Mouse (Mus musculus) right cerebral cortex, adult 18-20 months (tissue): ENCODE results near the gene Nelfa.
A peak's percentile ranks its signal among the peaks of the same experiment; 100 is the strongest.
"Not testable (repeated sequence)": the region's sequence is repeated elsewhere in the genome, so short reads cannot be mapped to it uniquely, and the experiment has no call there.

Experiments
- DNase-seq: peaks from one replicate; pipeline ENCODE4 v3.0.0; 2022; ENCODE audit warnings: mixed read lengths

The Nelfa gene

GRCm38 (mm10) chr5:33936120-33936707 lies at the start of gene Nelfa:
Gene Nelfa, minus strand, starts transcription at chr5:33936413.
- DNase-seq: peak; percentile 100

- DNase-seq: peak; percentile 92
Measured at GRCm38 (mm10) chr5:33983309-33984121, 47.3 kb upstream of the Nelfa start, which contains the start of gene Gm1673. Gene Gm1673, plus strand, starts transcription at chr5:33983433.

GRCm38 (mm10) chr5:33982731-33983259 lies 46.6 kb upstream of the Nelfa start:
- DNase-seq: no peak

DNA sequence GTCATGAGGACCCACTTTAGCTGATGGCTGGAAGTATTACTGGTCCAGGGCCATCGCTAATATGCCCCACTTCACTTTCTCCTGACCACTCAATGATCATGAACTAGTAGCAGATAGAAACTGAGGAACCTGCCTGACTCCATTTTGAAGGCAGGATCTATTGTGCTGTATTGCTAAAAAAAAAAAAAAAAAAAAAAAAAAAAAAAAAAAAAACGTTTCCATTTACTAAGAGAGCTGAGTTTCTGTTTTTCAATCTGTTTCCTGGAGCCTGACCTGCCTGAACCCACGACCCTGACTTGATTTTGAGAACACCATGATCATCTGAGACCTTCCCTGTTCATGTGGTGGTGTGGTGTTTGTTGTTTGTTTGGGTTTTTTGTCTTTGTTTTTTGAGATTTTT lies 40.1 kb upstream of the Nelfa start:
- DNase-seq: no peak

- no peak for DNase-seq
Measured at GRCm38 (mm10) chr5:33974736-33975135, 38.5 kb upstream of the Nelfa start.

DNA sequence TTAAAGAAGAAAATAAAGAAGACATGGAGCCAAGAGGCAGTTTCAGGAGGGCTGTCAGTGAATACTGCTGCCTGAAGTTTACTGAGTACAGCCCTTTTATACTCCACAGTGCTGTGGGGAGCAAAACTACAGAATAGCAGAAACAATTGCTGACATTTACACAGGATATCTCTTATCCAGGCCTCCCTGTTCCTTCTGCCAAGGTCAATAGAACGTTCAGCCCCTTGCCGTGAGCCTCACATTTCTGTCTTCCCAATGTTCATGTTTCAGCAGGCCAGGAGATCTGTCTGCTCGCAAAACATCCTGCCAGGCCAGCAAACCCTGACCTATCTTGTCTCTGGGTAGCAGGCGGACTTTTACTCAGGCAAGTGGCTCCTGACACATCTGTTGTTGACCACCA lies 23.2 kb upstream of the Nelfa start:
- DNase-seq: no peak

- DNase-seq: no peak
Measured at GRCm38 (mm10) chr5:33955868-33956267, 19.7 kb upstream of the Nelfa start.

DNA sequence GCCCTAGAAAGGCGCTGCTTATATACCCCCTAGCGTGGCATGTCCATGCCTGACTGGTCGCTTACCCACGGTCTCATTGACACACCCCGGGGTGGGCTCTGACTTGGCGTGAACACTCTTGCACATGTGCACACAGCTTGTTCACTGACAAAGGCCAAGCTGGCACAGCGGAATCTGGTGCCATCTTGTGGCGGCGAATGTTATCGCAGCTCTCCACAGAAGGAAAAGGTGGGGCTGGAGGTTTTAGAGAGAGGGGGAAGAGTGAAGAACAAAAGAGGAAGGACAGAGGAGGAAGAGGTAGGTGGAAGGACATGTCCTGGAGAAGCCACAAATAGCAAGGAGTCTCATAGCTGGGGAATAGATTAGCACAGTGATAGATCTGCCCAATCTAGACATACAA lies 18.1 kb upstream of the Nelfa start:
- DNase-seq: peak; percentile 86

DNA sequence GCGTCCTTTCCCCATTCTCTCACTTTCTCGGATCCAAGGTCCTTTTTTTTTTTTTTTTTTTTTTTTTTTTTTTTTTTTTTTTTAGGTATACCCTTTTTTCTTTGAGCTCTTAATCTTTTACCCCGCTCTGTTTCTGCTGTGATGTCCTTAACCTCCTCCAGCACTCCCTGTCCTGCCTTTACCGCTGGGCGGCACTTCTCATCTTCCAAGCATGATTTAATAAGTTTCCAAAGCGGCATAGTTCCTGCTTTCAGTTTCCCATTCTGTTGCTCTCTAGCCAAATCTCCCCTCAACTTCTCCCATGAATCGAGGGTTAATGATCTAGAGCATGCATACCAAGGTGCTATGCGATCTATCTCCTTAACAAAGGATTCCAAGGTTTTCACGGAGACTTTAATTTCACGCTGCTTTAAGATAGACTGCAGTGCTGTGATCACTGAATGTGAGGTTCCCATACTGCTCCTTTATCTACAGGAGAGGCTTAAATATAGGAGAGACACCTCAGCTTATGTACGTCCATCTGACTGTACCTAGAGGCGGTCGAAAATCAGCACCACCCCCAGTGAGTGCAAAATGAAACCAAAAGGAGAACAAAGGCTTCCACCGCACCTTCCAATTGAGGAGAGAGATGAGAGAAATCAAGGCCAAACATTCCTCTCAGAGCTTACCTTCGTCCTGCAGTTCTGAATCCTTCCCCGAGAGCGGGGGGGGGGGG lies 17.4 kb upstream of the Nelfa start:
- DNase-seq: peak; percentile 7

- DNase-seq: no peak
Measured at GRCm38 (mm10) chr5:33948314-33948713, 12.1 kb upstream of the Nelfa start.

DNA sequence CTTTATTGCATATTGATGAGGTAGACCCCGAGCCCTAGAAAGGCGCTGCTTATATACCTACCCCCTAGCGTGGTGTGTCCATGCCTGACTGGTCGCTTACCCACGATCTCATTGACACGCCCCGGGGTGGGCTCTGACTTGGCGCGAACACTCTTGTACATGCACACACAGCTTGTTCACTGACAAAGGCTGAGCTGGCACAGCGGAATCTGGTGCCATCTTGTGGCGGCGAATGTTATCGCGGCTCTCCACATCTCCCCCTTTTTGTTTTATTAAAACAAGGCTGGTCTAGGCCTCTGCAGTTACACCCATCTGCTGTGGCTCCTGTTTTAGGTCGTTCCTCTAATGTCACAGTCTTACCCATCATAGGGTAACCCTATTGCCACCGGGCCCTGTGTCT lies 10.8 kb upstream of the Nelfa start:
- not testable (repeated sequence) for DNase-seq

- no peak for DNase-seq
Measured at GRCm38 (mm10) chr5:33938448-33938847, 2.2 kb upstream of the Nelfa start.

DNA sequence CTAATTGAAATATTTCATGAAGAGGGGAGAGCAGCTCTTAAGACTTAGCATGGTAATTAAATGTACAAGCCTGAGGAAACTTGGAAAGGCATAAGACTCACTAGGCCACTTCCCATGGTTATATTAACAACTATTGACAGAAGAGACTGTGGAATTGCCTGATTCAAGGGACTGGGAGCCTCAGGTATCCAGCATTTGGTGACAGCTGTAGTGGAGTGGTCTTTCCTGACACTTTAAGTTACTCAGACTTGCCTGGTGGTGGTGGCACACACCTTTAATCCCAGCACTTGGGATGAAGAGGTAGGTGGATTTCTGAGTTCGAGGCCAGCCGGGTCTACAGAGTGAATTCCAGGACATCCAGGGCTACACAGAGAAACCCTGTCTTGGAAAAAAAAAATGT lies 1.0 kb upstream of the Nelfa start:
- DNase-seq: no peak

GRCm38 (mm10) chr5:33935700-33936111 lies 507 bp downstream of the Nelfa start:
- DNase-seq: no peak

- no peak for DNase-seq
Measured at GRCm38 (mm10) chr5:33934877-33935276, 1.3 kb downstream of the Nelfa start.

GRCm38 (mm10) chr5:33934081-33934480 lies 2.1 kb downstream of the Nelfa start:
- DNase-seq: no peak

GRCm38 (mm10) chr5:33932413-33932812 lies 3.8 kb downstream of the Nelfa start:
- DNase-seq: peak; percentile 35

DNA sequence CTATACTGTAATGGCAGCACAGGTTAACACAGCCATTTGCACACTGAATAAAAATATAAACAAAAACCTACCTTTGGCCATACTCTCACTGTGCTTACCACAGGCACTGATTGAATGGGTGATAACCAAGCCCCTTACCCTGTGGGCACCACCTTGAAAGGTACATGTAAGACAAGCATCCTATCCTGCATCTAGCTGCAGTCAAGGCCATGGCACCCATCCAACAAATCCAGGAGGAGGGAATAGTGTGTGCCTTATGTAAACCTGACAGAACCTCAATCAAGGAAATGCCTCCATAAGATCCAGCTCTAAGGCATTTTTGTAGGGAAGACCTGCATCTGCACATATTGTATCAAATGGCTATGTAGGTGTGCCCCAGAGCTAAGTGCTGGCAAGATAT lies 10.0 kb downstream of the Nelfa start:
- DNase-seq: no peak

DNA sequence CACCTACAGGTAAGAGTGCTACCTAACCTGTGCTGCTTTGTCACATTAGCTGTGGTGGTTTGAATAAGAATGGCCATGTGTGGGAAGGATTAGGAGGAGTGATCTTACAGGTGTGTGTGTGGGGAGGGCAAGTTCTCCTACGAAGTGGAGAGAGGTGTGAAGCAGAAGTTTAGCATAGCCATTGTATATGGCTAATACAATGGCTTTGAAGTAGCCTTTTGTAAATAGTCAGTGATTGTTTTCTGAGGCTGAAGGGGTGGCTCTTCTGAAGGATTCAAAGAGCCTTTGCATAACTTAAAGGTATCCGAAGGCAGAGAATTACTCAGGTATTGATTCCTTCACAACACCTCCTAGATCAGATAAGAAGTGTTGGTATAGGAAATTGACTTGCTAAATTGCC lies 13.6 kb downstream of the Nelfa start:
- DNase-seq: no peak

- DNase-seq: no peak
Measured at GRCm38 (mm10) chr5:33921486-33922235, 14.6 kb downstream of the Nelfa start.

GRCm38 (mm10) chr5:33920924-33921323 lies 15.3 kb downstream of the Nelfa start:
- DNase-seq: no peak

DNA sequence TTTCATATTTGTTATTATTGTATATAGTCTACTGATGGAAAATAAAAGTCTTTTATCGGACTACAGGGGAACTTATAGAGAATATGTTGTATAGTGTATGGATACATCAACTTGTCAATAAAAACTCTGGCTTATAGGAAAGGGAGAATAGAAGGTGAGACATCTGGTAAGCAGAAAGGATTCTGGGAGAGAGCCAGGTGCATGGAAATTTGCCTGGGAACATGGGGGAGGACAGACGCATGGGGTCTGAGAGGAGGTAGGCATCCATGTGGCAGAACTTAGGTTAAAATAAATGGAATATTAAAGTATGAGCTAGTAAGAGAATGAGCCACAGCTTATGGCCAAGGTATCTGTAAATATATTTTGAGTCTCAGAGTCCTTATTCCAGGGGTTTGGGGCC lies 16.2 kb downstream of the Nelfa start:
- no peak for DNase-seq

DNA sequence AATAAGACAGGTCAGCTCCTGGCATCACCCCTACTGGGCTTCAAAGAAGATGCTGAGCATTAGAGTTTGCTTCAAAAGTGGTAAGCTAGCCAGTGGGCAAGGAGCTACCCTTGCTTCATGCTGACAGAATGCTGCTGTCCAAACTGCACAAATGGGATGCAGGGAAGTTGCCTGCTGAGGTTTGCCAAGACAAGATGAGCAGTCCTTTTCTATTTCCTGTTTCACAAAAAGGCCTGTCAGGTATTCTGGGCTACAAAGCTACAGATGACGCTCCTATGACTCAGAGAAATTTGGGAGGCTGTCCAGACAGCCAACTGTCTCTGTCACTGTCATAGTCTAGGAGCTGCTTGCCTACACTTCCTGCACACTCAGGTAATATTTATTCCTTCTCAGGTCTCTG lies 16.7 kb downstream of the Nelfa start:
- DNase-seq: peak; percentile 64
